Mouse (Mus musculus) adrenal gland, postnatal 25 days (tissue): ENCODE measurements at regions not wholly inside any gene's neighbourhood (a gene's known extent, or its start where the extent isn't known, plus 50 kb on each side); places are given as distances from the start of the nearest gene placed in this dataset.

Experiments used
- DNase-seq: peaks from one replicate; pipeline ENCODE4 v3.0.0; 2021; ENCODE audit warnings: mixed read lengths

DNA sequence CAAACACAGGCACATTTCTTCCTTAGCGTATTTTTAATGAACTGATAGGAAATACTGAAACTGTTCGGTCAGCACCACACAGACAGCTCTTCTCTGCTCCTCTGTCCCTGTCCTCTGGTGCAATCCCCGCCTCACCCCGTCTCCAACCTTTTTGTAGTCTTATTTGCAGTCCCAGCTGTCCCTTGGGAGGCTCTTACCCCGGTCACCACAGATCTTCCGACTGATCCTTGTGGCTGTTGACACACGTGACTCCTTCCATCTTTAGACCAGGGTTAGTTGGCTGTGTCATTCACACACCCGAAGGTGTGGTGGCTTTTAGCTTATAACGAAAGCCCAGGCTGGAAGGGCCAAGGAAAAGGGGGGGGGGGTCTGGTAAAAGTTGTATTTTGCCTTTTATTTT lies 56.4 kb downstream of the Cyp26a1 start:
- DNase-seq = no peak

GRCm38 (mm10) chr19:37755372-37755771 lies 57.8 kb downstream of the Cyp26a1 start:
- no peak for DNase-seq

GRCm38 (mm10) chr19:37769376-37769775 lies 71.8 kb downstream of the Cyp26a1 start:
- no peak for DNase-seq

DNA sequence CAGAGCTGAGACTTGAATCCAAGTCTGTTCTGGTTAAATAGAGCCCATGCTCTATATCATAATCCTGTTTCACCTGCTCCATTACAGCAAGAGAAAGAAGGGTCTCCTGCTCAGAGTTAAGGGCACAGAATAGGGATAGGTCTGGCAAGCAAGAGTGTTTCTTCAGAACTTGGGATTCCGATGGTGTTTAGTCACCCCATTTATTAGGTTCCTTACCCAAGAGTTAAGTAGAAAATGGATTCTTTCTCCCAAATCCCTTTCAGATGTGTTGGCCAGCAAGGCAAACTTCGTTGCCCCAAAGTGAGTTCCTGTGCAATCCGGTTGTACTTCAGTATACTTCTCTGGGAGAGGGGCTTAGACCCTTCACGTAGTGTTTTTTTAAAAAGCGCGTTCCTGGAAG lies 74.4 kb downstream of the Cyp26a1 start:
- DNase-seq = no peak

GRCm38 (mm10) chr19:37774551-37774950 lies 77.0 kb downstream of the Cyp26a1 start:
- no peak for DNase-seq

DNA sequence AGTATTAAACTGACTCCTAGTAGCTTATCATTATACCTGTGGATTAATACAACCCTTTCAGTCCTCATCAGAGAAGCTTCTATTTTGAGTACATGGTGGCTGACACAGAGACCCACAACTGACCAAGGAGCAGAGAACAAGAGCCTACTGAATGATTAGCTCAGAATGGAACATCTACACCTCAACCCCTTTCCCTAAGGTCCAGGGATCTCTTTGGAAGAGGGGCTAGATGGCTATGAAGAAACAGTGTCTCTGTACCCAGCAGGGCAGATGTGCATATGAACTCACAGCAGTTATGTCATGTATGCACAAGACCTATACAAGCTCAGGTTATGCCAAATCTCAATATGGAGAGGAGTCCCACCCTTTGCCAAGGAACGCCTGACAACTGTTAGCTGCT lies 77.4 kb downstream of the Cyp26a1 start:
- DNase-seq = no peak

- no peak for DNase-seq
Measured at GRCm38 (mm10) chr19:37777961-37778360, 80.4 kb downstream of the Cyp26a1 start.

GRCm38 (mm10) chr19:37778568-37778967 lies 81.0 kb downstream of the Cyp26a1 start:
- no peak for DNase-seq

DNA sequence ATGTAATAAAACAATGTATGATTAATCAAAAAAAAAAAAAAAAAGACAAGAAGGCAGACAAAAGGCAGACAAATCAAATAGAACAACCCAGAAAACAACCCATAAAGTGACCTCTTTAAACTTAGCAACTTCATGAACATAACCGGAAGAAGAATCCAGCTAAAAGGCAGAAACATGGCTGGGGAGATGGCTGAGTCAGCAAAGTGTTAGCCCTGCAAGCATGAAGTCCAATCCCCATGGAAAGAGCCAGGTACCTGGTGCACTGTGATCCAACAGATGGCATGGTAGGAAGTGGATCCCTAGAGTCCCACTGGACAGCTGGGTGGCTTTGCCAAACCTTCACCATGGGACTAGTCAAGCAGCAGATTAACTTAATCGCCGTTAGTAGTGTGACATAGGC lies 90.9 kb downstream of the Cyp26a1 start:
- DNase-seq = no peak

- DNase-seq = no peak
Measured at GRCm38 (mm10) chr19:37789576-37790180, 92.1 kb downstream of the Cyp26a1 start.

GRCm38 (mm10) chr19:37790281-37791073 lies 92.9 kb downstream of the Cyp26a1 start:
- DNase-seq = no peak

GRCm38 (mm10) chr19:37793176-37793575 lies 95.6 kb downstream of the Cyp26a1 start:
- no peak for DNase-seq

DNA sequence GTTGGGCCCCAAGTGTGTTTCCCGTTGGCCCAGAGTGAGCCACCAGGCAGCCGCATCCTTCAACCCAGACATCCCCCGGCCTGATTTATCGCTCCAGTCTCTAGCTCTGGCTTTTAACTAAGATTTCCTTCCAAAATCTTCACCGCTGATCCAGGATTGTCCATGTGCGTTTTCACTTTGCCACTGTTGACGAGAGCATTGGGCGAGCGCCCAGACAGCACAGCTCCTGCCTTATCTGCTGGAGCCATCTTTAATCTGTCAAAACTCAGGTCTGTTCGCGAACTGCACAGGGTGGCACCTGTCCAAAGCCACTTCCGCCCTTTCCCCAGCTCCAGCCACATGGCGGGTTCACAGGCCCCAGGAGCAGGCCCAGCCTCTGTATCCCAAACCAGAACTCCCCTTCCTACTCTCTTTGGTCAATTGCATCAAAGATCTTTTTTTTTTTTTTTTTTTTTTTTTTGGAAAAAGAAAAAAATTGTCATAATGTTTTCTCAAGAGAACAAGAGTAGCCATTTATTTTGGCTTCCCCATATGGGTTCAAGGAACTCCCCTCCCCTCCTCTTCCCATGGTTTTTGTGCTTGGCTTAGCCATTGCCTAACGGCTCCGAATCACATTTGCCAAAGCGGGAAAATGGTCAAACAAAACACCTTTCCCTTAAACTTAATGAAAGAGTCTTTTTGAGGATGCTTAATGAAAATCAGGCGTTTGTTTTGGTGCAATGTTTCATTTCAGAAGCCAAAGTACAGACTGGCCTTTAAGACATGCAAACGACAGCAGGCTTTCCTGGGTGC lies 98.2 kb downstream of the Cyp26a1 start:
- DNase-seq = no peak

DNA sequence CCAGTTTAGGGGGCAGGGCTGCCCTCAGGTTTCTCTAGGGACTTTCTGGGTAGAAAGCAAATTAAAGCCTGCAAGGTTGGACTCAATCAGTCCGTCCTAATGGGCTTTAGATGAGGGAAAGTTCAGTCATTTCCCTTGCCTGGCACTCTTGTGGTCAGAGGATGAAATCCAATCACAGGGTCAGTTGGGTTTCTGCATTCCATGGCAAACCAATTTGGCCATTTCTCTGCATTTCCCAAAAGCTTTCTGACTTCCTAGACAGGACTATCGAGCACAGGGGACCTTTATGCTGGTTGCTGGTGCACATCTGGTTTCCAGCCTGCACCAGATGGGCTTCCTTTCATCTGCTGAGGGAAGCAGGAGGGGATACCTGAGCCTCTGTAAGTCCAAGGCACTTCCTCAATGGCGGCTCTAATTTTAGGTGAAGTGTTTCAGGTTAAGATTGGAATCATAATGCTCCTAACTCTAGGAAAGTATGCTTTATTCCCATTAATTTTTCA lies 102.6 kb downstream of the Cyp26a1 start:
- DNase-seq = no peak

DNA sequence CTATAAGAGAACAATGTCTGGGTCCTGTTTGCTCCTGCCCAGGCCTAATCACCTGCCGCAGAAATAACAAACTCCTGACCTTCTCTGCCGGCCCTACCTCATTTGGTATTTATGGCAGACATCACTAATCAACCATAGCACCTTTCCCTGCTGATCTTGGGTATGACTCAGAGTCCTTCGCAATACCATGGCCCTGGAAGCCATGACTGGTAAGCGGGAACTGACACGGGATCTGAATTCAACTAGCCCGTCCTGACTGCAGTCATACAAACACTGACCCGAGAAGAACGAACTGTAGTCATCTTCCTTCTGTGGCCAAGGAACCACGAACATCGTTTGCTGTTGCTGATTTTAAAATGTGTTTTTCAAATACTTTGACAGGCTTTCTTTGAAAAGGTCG lies 112.1 kb downstream of the Cyp26a1 start:
- DNase-seq = no peak

DNA sequence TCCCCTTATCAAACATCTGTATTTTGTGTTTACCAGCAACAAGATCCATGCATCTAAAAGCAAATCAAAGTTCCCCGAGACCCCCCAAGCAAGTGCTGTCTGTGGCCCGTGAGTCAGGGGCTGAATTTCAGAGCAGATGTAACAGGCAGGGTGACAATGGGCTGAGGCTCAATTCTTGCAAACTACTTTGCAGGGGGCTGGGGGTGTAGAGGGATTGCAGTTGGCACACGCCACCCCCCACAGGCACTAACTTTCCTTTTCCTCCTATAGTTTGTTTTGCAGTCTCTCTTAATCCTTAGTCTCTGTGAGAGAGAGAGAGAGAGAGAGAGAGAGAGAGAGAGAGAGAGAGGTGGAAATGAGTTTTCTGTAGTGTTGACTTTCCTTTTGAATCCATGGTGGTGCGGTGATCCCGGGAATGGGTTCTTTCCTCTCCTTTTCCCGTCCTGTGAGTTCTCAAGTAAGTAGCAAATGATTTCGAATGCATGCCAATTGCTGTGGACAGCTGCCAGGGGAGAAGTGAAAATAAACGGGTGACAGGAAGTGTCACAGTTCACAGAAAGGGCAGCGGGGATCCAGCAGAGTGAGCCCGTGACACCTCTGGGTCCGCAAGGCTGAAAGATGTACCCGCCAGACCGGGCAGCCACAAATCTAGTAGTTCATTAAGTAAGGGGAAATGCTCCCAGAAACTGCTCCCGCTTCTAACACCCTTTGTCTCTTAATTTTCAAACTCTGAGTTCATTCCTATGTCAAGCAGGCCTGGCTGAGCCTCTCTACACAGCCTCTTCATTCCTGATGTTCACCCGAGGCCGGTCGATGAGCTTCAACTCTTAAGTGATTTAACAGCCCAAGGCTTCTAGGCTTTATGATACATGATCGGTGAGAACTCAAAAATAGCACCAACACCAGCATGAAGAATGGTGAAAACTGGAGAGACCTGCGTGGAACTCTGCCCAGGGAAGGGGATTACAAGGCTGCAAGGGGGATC lies 116.8 kb downstream of the Cyp26a1 start:
- DNase-seq = peak; percentile 4

- no peak for DNase-seq
Measured at GRCm38 (mm10) chr19:37815627-37816026, 118.0 kb downstream of the Cyp26a1 start.

DNA sequence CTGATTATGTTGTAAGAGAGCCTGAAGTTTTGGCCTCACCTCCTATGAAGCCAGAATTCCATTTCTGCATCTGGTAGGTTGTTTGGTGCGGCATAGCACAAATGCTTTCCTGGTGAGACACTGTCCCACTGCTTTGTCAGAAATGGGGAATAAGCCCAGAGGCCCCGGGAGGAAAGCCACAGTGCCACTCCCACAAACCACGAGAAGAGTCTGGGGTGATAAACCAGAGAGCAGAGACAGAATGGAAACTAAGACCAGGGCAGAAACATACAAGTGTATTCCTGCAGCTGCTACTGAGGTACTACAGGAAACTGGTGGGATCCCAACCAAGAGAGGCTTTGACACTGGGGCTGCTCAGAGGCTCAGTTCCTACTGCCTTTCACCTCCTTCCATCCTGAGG lies 123.6 kb downstream of the Cyp26a1 start:
- no peak for DNase-seq

DNA sequence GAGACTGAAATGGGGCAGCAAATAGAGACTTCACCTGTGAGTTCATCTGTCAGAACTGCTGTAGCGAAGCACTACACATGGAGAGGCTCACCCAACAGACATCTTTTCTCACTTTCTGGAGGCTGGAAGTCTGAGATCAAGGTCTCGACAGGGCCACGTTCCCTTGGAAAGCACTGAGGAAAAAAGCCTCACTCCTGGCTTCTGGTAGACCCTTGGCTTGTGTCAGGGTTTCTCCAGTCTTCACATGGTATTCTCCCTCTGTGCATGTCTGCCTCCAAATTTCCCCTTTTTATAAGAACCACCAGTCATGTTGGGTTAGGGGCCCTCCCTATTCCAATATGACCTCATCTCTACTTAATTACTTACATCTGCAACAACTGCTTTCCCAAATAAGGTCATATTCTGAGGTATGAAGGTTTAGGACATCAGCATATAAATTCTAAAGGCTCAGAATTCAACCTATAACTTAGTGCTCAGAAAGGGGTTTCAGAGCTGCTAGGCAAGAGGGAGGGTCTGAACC lies 124.1 kb downstream of the Cyp26a1 start:
- DNase-seq = no peak

- no peak for DNase-seq
Measured at GRCm38 (mm10) chr19:37824155-37824554, 126.6 kb downstream of the Cyp26a1 start.

DNA sequence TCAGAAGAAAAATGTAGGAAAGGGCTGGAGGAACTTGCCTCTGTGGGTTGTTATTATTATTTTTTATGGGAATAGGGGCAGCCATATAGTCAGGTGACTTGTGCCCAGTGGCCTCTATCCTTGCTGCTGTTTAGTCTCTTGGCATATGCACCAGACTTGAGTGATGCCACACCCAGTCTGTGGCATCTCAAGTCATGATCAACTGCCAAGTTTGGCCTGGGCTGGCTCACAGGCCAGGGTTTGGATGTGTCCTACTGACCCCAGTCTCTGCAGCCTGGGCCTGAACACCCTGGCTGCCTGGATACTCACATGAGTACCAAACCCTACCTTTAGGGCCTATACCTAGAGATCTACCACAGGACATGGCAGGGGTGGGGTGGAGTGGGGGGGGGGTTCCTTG lies 133.8 kb downstream of the Cyp26a1 start:
- no peak for DNase-seq

DNA sequence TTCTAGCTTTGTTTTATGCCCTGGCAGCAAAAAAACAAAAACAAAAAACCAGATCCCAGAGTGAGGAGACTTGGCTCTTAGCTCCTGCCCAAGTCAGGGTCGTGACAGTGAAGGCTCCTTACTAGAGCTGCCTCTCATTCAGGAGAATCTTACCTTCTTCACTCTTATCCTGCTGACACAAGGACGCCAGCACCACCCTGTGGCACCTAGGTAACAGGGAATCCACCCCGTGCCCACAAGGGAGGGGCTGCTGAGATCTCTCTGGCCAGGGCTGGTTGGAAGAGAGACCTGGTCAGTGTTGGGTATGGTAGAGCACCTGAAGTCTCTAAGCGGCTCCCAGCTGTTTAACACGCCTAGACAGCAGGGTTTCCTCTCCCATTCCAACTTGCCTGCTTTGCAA lies 139.3 kb downstream of the Cyp26a1 start:
- DNase-seq = no peak
